Comparison of ENCODE assay signal across 10 mouse cellular contexts in the genomic region with DNA sequence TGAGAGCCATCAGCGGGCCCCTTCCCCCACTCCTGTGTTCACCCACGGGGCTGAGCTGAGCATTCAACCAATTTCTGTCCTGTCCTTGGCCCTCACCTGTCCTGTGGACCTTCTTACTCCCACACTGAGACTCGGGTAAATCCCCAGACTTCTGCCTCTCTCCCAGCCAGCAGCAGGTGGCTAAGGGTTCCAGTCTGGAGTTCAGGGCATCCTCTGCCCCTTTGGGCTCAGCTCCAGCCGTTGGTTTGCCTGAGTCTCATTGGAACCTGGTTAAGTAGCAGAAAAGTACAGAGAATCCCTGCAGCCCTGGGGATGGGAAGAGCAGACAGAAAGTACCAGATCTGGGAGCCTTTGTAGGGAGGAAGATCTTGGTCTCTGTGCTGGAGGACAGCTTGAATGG. TPM values are rescaled to one million over a fixed set of nuclear protein-coding genes. Genes with fewer than 3 reads are reported as not detected.
DNase-seq lines count a peak whose midpoint lies in the region; ATAC-seq and TF ChIP-seq lines count a peak whose summit lies in the region.
"Had no signal": no experiment of that assay in that cellular context is flagged by ENCODE, and none has a peak within 500 bp of the region (broad histone marks: within the 10 kb centered on the region; RNA-seq: fewer than 3 reads in every experiment).

No protein-coding gene starts in this region.

- no peak overlapping the region for H3K27ac ChIP-seq in liver, embryonic 12.5 days
- H3K27ac ChIP-seq in liver, postnatal 0 days (ENCODE audit: low read depth): no peak overlapping the region
- no peak overlapping the region for H3K27ac ChIP-seq in forebrain, embryonic 14.5 days (ENCODE audit: low read depth, low read length)
- no peak overlapping the region for H3K27ac ChIP-seq in intestine, postnatal 0 days (ENCODE audit: low read depth, low read length)
- no peak overlapping the region for H3K27ac ChIP-seq in neural tube, embryonic 15.5 days (replicated peaks)

- no peak overlapping the region for H3K9ac ChIP-seq in liver, embryonic 12.5 days
- no peak overlapping the region for H3K9ac ChIP-seq in liver, postnatal 0 days (replicated peaks)
- H3K9ac ChIP-seq in forebrain, embryonic 14.5 days (ENCODE audit: low read length): peak overlapping the region; percentile 43
- H3K9ac ChIP-seq in intestine, postnatal 0 days (ENCODE audit: low read depth, low read length): no peak overlapping the region
- peak overlapping the region; percentile 26 for H3K9ac ChIP-seq in neural tube, embryonic 15.5 days (replicated peaks)

- H3K4me3 ChIP-seq in liver, embryonic 12.5 days: no peak overlapping the region
- H3K4me3 ChIP-seq in liver, postnatal 0 days (ENCODE audit: low read depth, low read length): no peak overlapping the region
- H3K4me3 ChIP-seq in forebrain, embryonic 14.5 days (ENCODE audit: low read depth, low read length): no peak overlapping the region
- no peak overlapping the region for H3K4me3 ChIP-seq in intestine, postnatal 0 days (ENCODE audit: low read depth, low read length)
- H3K4me3 ChIP-seq in neural tube, embryonic 15.5 days (replicated peaks): peak overlapping the region; percentile 64

- no peak for TF ChIP-seq CTCF in liver, postnatal 0 days (IDR thresholded peaks at IDR 0.05; ENCODE audit: low read depth)
- TF ChIP-seq CTCF in intestine, postnatal 0 days (IDR thresholded peaks at IDR 0.05; ENCODE audit: low read depth): no peak

- H3K36me3 ChIP-seq in liver, embryonic 12.5 days: 0 out of 2 replicates have a peak, but pooled peaks cover 2% of the 10 kb centered on the region
- H3K36me3 ChIP-seq in liver, postnatal 0 days (replicated peaks; ENCODE audit: insufficient read depth, low read length): no peaks in the 10 kb centered on the region
- no peaks in the 10 kb centered on the region for H3K36me3 ChIP-seq in forebrain, embryonic 14.5 days (ENCODE audit: control insufficient read depth, insufficient read depth, low read length)
- H3K36me3 ChIP-seq in intestine, postnatal 0 days (ENCODE audit: control insufficient read depth, insufficient read depth): no peaks in the 10 kb centered on the region
- H3K36me3 ChIP-seq in neural tube, embryonic 15.5 days: no peaks in the 10 kb centered on the region

- no peak for TF ChIP-seq EP300 in liver, postnatal 0 days (IDR thresholded peaks at IDR 0.05; ENCODE audit: low read depth)

- ATAC-seq in liver, embryonic 12.5 days: no peak
- no peak for ATAC-seq in liver, postnatal 0 days
- ATAC-seq in forebrain, embryonic 14.5 days: no peak
- ATAC-seq in intestine, postnatal 0 days: no peak
- ATAC-seq in neural tube, embryonic 15.5 days (ENCODE audit: low FRiP score): no peak

- DNase-seq in liver, postnatal 0 days: no peak
- no peak for DNase-seq in forebrain, embryonic 14.5 days (ENCODE audit: low spot score)
- no peak for DNase-seq in thymus, postnatal 14 days
- no peak for DNase-seq in adrenal gland, postnatal 25 days
- no peak for DNase-seq in adrenal gland, adult 18-20 months (ENCODE audit: low spot score in 2 of 2)
- DNase-seq: gastrocnemius, postnatal 36 days had no signal

- H3K27me3 ChIP-seq in liver, embryonic 12.5 days (replicated peaks): peaks cover 66% of the 10 kb centered on the region
- H3K27me3 ChIP-seq in liver, postnatal 0 days (ENCODE audit: insufficient read depth, low read length): peaks cover 41% of the 10 kb centered on the region
- H3K27me3 ChIP-seq in forebrain, embryonic 14.5 days (replicated peaks; ENCODE audit: control insufficient read depth, insufficient read depth, low read length): peaks cover 16% of the 10 kb centered on the region
- peaks cover 26% of the 10 kb centered on the region for H3K27me3 ChIP-seq in intestine, postnatal 0 days (replicated peaks; ENCODE audit: control insufficient read depth, insufficient read depth, low read length)
- H3K27me3 ChIP-seq in neural tube, embryonic 15.5 days (replicated peaks): no peaks in the 10 kb centered on the region

- WGBS in liver, embryonic 12.5 days (ENCODE audit: insufficient replicate concordance): 38% methylated on average over 4 of the region's 4 CpGs
- WGBS in liver, postnatal 0 days (ENCODE audit: insufficient replicate concordance): 41% methylated on average over 4 of the region's 4 CpGs
- WGBS in forebrain, embryonic 14.5 days: 43% methylated on average over 4 of the region's 4 CpGs
- WGBS in intestine, postnatal 0 days: 53% methylated on average over 4 of the region's 4 CpGs
- 44% methylated on average over 4 of the region's 4 CpGs for whole genome bisulfite sequencing in neural tube, embryonic 15.5 days

- peak overlapping the region; percentile 77; the same call in 1 of the 2 replicates for H3K4me2 ChIP-seq in liver, embryonic 12.5 days
- no peak overlapping the region for H3K4me2 ChIP-seq in liver, postnatal 0 days (ENCODE audit: low read depth, low read length)
- H3K4me2 ChIP-seq in forebrain, embryonic 14.5 days (ENCODE audit: low read length): peak overlapping the region; percentile 93
- H3K4me2 ChIP-seq in intestine, postnatal 0 days (replicated peaks; ENCODE audit: low read depth): peak overlapping the region; percentile 95
- H3K4me2 ChIP-seq in neural tube, embryonic 15.5 days: peak overlapping the region; percentile 83

- no peaks in the 10 kb centered on the region for H3K9me3 ChIP-seq in liver, embryonic 12.5 days (replicated peaks)
- no peaks in the 10 kb centered on the region for H3K9me3 ChIP-seq in liver, postnatal 0 days (ENCODE audit: low read length)
- no peaks in the 10 kb centered on the region for H3K9me3 ChIP-seq in forebrain, embryonic 14.5 days (replicated peaks; ENCODE audit: control insufficient read depth, low read length)
- H3K9me3 ChIP-seq in intestine, postnatal 0 days (ENCODE audit: control insufficient read depth): no peaks in the 10 kb centered on the region
- no peaks in the 10 kb centered on the region for H3K9me3 ChIP-seq in neural tube, embryonic 15.5 days (replicated peaks)

- H3K4me1 ChIP-seq in liver, embryonic 12.5 days: peaks cover 38% of the 10 kb centered on the region
- peaks cover 11% of the 10 kb centered on the region for H3K4me1 ChIP-seq in liver, postnatal 0 days (ENCODE audit: insufficient read depth)
- H3K4me1 ChIP-seq in forebrain, embryonic 14.5 days (ENCODE audit: control insufficient read depth, insufficient read depth, low read length): peaks cover 43% of the 10 kb centered on the region
- 0 out of 2 replicates have a peak, but pooled peaks cover 3% of the 10 kb centered on the region for H3K4me1 ChIP-seq in intestine, postnatal 0 days (replicated peaks; ENCODE audit: control insufficient read depth, insufficient read depth, low read length)
- peaks cover 72% of the 10 kb centered on the region for H3K4me1 ChIP-seq in neural tube, embryonic 15.5 days

RNA-seq across cellular contexts. Expression of a gene that starts 4.1 kb away (rescaled TPM):
- 14.5 and 15.9 TPM in 2 replicates for polyA plus RNA-seq in liver, embryonic 12.5 days (2016; fragmentation: Nextera tagmentation; extraction: Ambion mirVana)
- 7.1 and 7.7 TPM in 2 replicates for polyA plus RNA-seq in liver, postnatal 0 days (2015; fragmentation: Nextera tagmentation; extraction: Ambion mirVana)
- polyA plus RNA-seq in forebrain, embryonic 14.5 days (2014; fragmentation: Nextera tagmentation; extraction: Ambion mirVana): 22.6 and 33.6 TPM in 2 replicates
- 6.4 and 7.8 TPM in 2 replicates for polyA plus RNA-seq in intestine, postnatal 0 days (2015; fragmentation: Nextera tagmentation; extraction: Ambion mirVana)
- 12.2 and 14.0 TPM in 2 replicates for polyA plus RNA-seq in neural tube, embryonic 15.5 days (2015; fragmentation: Nextera tagmentation; extraction: Ambion mirVana)
- total RNA-seq in adrenal gland, postnatal 25 days (2021): 40.1 and 48.8 TPM in 2 replicates
- total RNA-seq in adrenal gland, adult 18-20 months (2021): 10 to 100 TPM; 23.9 to 24.1 TPM

RNA-seq across cellular contexts. Expression of a gene that starts 55.1 kb away (rescaled TPM):
- not detected in 2 replicates for polyA plus RNA-seq in liver, embryonic 12.5 days (2016; fragmentation: Nextera tagmentation; extraction: Ambion mirVana)
- not detected in 2 replicates for polyA plus RNA-seq in liver, postnatal 0 days (2015; fragmentation: Nextera tagmentation; extraction: Ambion mirVana)
- 2.3 and 2.4 TPM in 2 replicates for polyA plus RNA-seq in forebrain, embryonic 14.5 days (2014; fragmentation: Nextera tagmentation; extraction: Ambion mirVana)
- polyA plus RNA-seq in intestine, postnatal 0 days (2015; fragmentation: Nextera tagmentation; extraction: Ambion mirVana): 0.29 TPM in 1 of 2 replicates, not detected in the other
- polyA plus RNA-seq in neural tube, embryonic 15.5 days (2015; fragmentation: Nextera tagmentation; extraction: Ambion mirVana): 1.6 and 1.7 TPM in 2 replicates
- total RNA-seq in adrenal gland, postnatal 25 days (2021): 1.6 TPM in 1 of 2 replicates, not detected in the other
- total RNA-seq in adrenal gland, adult 18-20 months (2021): 1 to 10 TPM in 1 of 2 experiments, under 1 TPM in 1; 0.70 to 1.6 TPM
- total RNA-seq: common myeloid progenitor, adult 5-6 weeks; gastrocnemius, postnatal 36 days had no signal

Comparison
In these comparisons a context has a peak if more than half of its experiments do, and no peak if none do; other contexts are left out.
1. H3K9ac ChIP-seq: peak in forebrain, embryonic 14.5 days (single experiment) and neural tube, embryonic 15.5 days (single experiment); none in liver, embryonic 12.5 days (single experiment), liver, postnatal 0 days (single experiment) and intestine, postnatal 0 days (single experiment).